Mouse (Mus musculus) telencephalon, adult 2 months (tissue): ENCODE measurements around the gene Ckap4.
A peak's percentile ranks its signal among the peaks of the same experiment; 100 is the strongest.
"Not testable (repeated sequence)": the region's sequence is repeated elsewhere in the genome, so short reads cannot be mapped to it uniquely, and the experiment has no call there.

Source experiments
- DNase-seq: peaks from one replicate; pipeline ENCODE4 v3.0.0-alpha.2; 2011; ENCODE audit warnings: low read depth, low spot score

Ckap4 gene

GRCm38 (mm10) chr10:84549146-84549919 lies 15.5 kb upstream of the Ckap4 start:
- DNase-seq, result no peak

DNA sequence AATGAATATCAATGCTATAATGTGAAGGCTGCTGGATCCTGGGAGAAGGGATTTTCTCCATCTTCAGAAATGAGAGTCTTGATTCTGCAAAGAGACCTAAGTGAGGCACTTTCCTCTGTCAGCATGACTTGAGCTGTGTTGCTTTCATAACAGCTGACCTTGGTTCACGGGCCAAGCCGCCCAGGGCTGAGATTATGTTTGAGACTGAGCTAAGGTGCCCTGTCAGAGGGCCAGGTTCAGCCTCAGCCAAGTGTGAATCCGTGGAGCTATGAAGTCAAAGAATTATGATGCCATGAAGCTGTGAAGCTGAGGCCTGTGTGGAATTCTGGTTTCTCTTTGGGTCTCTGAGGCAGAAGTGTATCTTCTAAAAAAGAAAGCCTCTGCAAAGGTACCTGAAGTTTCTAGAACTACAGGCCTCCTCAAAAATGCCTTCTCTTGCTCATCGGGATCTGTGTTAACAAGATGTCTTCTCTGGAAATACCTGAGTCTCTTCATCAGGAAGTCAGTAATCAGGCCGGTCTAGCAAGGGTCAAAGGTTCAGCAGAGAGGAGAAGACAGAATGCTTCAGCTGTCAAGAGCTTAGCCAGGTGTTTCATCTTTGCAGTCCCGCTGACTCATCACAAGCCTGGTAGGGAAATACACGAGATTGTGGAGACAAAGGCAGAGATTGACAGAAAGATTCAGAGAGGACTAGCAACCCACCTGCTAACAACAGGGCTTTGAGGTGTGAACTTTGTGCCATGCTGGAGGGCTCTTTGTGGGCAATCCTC lies 11.2 kb upstream of the Ckap4 start:
- DNase-seq, result no peak

DNA sequence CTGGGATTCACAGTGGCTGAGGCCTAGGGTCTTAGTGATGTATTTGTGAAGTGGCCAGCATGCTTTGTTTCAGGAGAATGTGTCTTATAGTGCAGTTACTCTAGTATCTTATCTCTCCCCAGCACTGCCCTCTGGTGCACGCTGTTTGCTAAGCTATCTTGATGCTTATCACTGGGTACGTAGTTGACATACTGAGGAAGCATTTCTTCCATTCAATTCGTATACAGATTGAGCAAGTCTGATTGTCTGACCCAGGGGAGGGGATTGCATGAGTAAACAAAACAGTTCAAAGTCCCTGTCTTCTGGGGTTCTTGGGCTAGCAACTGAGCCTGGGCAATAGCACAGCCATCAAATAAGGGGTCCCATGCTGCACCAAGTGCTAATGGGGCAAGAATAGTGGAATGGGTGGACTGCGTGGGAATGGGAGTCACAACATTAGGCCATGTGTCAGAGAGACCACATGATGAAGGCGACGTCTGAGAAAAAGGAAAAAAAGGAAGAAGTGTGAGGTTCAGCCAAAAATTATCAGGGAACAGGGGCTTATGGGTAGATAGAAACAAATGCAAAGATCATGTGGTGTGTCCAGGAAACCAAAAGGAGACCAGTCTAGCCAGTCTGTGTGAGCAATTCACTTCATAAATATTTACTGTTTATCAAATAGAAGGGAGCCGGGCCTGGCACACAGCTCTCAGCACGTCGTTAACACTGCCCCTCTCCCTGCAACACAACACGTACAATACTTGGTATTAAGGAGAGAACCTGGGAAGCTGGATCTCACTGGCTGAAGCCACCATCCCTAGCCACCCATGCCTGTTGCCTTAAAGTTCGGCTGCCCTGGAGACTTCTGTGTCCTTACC lies 9.2 kb upstream of the Ckap4 start:
- no peak for DNase-seq

- DNase-seq, result no peak
These were observed 5.8 kb upstream of the Ckap4 start for GRCm38 (mm10) chr10:84539651-84540050.

GRCm38 (mm10) chr10:84535859-84536258 lies 2.0 kb upstream of the Ckap4 start:
- no peak for DNase-seq

- DNase-seq, result peak; percentile 39
These were observed 1.6 kb upstream of the Ckap4 start for GRCm38 (mm10) chr10:84535458-84535857.

- DNase-seq, result no peak
These were observed 665 bp downstream of the Ckap4 start for GRCm38 (mm10) chr10:84532911-84533882.

- DNase-seq, result peak; percentile 60
These were observed 1.5 kb downstream of the Ckap4 start for GRCm38 (mm10) chr10:84532191-84532889.

DNA sequence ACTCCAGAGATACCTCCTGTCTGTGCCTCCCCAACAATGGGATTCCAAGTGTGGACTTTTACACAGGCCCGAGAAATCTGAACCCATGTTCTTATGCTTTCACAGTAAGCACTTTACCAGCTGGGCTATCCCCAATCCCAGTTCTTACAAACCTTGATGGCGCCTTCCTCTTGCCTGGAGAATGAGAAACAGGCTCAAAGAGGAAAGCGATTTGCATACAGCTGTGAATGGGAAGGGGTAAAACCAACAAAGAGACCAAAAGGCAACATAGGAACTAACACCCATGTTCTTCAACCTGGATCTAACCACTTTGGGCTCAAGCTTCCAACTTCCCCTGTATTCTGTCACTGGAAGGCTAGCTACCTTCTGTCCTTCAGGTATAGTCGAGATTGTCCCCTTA lies 2.3 kb downstream of the Ckap4 start:
- DNase-seq, result no peak

DNA sequence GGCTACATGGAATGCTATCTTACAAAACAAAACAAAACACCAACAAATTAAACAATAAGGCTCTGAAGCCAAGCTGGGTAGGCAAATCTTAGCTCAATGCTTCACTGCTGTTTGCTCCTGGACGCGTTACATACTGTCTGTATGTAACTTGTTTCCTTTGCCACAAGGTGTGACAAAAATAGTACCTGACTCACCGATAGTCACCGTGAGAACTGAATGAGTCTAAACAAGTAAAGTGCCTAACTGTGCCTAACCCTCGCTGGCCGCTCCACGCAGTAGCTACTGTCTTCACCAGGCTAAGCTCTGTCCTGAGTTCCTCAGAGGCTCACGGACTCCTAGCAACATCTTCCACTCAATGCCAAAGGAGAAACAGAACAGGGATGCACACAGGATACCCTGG lies 3.5 kb downstream of the Ckap4 start:
- DNase-seq, result no peak

DNA sequence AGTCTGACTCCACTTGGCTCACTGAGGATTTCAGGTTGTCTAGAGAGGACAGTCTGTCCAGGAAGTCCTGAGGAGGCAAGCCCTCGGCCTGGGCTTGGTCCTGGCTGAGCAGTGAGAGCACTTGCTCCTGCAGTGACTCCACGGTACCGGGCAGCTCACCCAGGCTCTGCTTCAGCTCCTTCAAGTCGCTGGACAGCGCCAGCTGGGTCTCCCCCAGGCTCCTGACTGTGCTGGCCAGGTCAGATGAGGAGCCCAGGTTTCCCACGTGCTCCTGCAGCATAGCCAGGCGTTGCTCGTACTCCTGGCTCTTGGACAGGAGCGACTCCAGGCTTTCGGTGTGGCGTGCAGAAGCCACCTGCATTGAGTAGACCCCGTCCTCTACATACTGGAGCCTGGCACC lies 6.2 kb downstream of the Ckap4 start:
- DNase-seq, result no peak

DNA sequence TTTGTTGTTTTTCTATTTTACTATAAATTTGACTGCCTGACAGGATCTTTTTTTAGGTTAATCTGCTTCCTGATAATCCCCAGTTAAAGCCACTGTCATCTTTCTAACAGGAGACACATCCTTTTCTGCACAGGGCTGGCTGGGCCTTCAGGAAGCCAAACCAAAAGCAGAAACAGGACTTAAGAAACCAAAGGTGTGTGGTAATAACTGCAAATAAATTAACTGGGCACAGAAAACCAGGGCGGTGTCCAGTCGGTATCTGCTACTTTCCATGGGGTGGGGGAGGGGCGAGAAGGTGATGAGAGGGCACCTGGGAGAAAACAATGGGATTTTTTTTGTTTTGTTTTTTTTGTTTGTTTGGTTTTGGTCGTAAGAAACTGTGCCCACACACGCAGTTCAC lies 6.8 kb downstream of the Ckap4 start:
- no peak for DNase-seq

DNA sequence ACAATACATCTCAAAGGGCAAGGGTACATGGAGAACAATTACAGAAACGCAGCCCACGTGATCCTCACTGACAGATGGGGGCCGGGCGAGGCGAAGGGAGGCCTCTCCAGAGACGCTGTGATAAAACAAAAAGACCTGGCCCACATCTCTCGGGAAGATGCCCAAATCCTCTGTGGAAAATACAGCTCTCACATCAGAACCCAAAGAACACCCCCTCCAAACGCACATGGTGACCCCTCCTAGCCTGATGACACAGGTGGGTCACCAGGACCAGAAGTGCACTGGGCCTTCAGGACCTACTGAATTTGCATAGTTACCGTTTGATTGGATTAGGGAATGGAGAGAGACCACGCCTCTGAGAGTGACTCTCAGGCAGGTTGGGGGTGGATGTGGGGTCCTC lies 7.4 kb downstream of the Ckap4 start:
- DNase-seq, result no peak

DNA sequence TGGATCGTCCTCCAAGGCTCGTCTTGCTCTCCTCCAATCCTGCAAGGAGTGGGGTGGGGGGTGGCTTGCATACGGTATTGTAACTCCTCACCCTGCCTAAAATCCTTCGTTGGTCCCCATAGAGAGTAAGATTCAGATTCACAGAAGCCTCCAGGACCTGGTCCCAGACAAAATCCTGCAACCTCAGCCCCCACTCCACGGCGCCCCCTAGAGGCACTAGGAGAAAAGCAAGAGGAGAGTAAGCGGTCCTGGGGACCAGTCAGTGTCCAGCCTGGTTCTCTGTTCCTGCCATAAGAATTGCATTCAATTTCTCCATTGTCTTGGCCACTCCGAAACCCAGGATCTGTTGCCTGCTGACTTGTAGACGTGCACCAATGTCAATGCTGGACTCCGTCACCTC lies 10.2 kb downstream of the Ckap4 start:
- DNase-seq, result no peak

DNA sequence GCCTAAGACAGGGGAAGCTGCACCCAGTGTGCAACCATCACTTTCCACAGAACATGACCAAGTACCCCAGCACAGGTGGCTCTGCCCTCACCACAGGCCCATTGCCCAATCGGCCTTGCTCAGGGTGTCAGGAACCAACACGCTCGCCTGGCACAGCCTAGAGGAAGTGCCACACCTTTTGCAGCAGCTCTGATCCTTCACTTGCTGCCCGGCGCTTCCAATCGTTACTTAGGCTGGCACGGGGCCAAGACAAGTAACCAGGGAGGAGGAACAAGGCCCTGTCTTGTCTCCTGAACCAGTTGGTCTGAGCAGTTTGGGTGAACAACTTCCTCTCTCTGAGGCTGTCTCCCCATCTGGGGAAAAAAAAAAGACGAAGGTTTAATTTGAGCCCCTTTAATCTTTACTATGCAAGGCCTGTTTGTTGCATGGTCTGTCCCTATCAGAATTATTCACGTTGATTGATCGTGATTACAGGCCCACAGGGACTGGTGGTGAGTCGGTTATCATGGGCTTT lies 17.4 kb downstream of the Ckap4 start:
- no peak for DNase-seq

GRCm38 (mm10) chr10:84515980-84516379 lies 17.9 kb downstream of the Ckap4 start:
- not testable (repeated sequence) for DNase-seq

- peak; percentile 42 for DNase-seq
These were observed 18.3 kb downstream of the Ckap4 start for GRCm38 (mm10) chr10:84515512-84515950.

DNA sequence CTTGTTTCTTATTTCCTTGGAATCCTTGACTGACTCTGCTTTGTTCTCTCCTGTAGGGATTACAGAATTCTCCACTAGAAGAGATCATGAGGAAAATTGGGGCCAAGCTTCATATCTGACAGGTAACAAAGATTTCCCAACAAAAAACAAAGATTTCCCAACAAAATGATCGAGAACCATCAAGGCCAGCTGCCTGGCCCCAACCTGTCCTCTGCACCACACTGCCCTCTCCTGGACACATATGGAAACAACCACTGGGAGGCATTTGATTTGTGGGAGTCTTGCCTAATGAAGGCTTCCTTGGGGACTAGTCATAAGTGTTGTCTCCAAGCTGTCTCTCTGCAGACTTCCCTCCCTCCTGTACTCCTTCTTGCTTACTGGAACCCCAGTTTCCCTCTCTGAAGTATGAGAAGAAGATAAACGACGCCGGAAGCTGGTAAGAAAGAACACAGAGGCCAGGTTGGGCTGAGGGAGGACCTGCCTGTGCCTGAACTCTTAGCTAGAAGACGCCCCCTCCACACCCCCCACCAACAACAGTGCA lies 19.8 kb downstream of the Ckap4 start:
- DNase-seq, result no peak

- DNase-seq, result no peak
These were observed 21.1 kb downstream of the Ckap4 start for GRCm38 (mm10) chr10:84512766-84513165.

GRCm38 (mm10) chr10:84508603-84509002 lies 25.3 kb downstream of the Ckap4 start:
- no peak for DNase-seq
